Mouse (Mus musculus) cortical plate, adult 2 months (tissue): Measurements from ENCODE around the gene Tanc2. TPM values are rescaled to one million over a fixed set of nuclear protein-coding genes. Genes with fewer than 3 reads are reported as not detected.
A peak's percentile ranks its signal among the peaks of the same experiment; 100 is the strongest.

Experiments used
- H3K27ac ChIP-seq: fragments of 200-500 bp; 2 replicates; pipeline ENCODE4 v1.5.1; 2012; ENCODE audit warnings: low read length, control low read depth, inconsistent platforms; ENCODE audit not compliant: insufficient read depth
- H3K4me1 ChIP-seq: fragments of 200-500 bp; 2 replicates; pipeline ENCODE4 v1.6.1; 2011; ENCODE audit warnings: low read length; ENCODE audit not compliant: control insufficient read depth, insufficient read depth
- H3K4me3 ChIP-seq: fragments of 200-500 bp; 2 replicates; pipeline ENCODE4 v1.5.1; 2011; ENCODE audit warnings: mild to moderate bottlenecking, low read length, control low read depth; ENCODE audit not compliant: insufficient read depth
- CTCF ChIP-seq: fragments of 200-500 bp; IDR thresholded peaks from 2 replicates; pipeline ENCODE4 v1.5.1; 2011; ENCODE audit warnings: mild to moderate bottlenecking, control low read depth, low read length; ENCODE audit not compliant: insufficient read depth; ENCODE audit errors: extremely low read depth
- POLR2A ChIP-seq: fragments of 200-500 bp; IDR thresholded peaks from 2 replicates; pipeline ENCODE4 v1.6.1; 2011; ENCODE audit warnings: mild to moderate bottlenecking, low read length, control low read depth; ENCODE audit not compliant: insufficient read depth; ENCODE audit errors: extremely low read depth
- polyA plus RNA-seq: library from polyadenylated mRNA; depleted of rRNA; stranded (reverse); fragments of >200 nt; gene quantifications from 2 replicates; pipeline ENCODE4 v1.2.3, GENCODE M21; 2012

The Tanc2 gene
- polyA plus RNA-seq, 1 experiment, result 58.5 TPM

DNA sequence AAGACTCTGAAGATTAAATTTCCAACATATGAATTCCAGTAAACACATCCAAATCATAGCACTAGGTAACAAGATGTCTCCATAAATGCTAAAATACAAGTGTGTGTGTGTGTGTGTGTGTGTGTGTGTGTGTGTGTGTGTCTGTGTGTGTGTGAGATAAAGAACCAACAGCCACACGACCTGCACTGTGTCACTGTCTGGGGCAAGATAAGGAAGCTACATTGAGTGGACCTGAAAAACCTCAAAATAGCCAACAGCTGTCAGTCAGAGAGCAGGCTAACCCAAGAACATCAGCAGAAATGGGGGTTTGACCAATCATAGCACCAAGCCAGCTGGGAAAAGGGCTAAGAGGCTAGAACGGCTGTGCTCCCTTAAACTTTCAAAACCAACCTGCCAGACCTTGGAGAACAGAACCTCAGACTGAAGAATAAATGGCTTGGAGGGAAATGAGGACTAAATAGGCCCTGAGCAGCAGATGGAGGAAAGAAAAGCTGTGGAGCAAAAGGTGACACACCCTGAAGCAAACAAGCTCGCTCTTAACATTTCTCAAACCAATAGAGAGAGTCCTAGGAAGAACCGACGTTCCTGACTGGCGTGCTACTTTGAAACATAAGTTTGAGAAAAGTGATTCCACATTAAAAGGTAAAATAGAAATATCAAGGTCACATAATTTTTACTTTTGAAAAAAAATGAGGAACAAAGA is 30.8 kb upstream of the Tanc2 start:
- 0 out of 2 replicates have a peak, but pooled peaks cover 1% of the 10 kb centered on the region for H3K4me1 ChIP-seq
- no peak for TF ChIP-seq POLR2A
- H3K4me3 ChIP-seq, result no peak overlapping the region
- no peak overlapping the region for H3K27ac ChIP-seq

DNA sequence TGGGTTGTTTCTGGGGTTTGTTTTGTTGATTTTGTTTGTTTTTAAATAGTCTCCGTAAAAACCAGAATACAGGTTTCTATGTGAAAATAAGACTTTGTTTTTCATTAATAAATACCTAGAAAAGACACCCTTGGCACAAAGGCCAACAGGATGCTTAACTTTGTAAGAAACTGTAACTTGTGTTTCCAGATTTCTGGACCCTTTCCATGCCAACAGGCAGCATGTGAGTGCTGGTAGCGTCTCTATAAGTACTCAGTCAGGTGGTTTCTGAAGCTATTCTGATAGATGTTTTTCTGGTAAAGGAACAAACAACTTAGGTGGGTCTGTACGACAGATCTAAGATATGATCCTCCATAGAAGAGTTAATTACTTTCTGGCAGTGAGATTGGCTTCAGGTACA is 26.2 kb upstream of the Tanc2 start:
- Histone ChIP-seq H3K4me3 (no peak overlapping the region), H3K4me1 (no peaks in the 10 kb centered on the region), H3K27ac (no peak overlapping the region)
- TF ChIP-seq POLR2A (no peak), CTCF (no peak)

DNA sequence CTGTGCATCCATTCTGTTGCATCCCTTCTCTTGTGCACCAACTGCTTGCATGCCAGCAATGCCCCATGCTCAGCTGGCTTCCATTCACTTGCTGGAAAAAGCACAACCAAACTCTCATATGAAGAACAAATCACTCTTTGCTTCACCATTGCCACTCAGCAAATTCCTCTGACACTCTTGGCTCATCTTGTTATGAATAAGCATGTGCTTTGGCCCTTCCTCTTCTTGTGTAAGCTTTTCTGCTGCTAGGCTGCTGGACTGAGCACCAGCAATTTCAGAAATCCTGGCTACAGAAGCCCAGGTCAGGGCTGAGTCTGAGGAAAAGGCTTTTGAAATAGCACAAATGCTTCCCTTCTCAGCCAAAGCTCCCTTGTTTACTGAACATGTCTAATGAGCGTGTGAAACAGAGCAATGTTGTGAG is 22.6 kb upstream of the Tanc2 start:
- H3K4me3 ChIP-seq, result no peak overlapping the region
- H3K4me1 ChIP-seq, result no peaks in the 10 kb centered on the region
- TF ChIP-seq CTCF (no peak), POLR2A (no peak)
- H3K27ac ChIP-seq, result no peak overlapping the region

DNA sequence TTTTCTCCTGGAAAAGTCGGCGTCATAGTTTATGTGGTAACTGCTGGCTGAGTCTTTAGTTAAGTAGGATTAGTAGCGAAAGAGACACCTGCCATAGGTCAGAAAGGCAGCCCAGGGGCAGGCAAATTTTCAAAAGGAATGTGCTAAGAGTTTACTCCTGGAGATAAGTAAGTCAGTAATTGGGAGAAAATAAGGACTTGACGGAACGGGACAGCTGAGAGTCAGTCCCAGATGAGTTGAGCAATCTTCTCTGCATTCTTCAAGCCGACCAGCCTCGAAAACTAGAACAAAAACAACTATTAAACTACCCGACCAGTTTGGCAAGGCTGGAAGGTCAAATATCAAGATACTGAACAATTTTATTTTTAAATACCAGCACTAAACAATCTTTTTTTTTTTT is 17.8 kb upstream of the Tanc2 start:
- TF ChIP-seq CTCF, result no peak
- no peak for TF ChIP-seq POLR2A
- Histone ChIP-seq H3K4me1 (no peaks in the 10 kb centered on the region), H3K4me3 (no peak overlapping the region), H3K27ac (no peak overlapping the region)

DNA sequence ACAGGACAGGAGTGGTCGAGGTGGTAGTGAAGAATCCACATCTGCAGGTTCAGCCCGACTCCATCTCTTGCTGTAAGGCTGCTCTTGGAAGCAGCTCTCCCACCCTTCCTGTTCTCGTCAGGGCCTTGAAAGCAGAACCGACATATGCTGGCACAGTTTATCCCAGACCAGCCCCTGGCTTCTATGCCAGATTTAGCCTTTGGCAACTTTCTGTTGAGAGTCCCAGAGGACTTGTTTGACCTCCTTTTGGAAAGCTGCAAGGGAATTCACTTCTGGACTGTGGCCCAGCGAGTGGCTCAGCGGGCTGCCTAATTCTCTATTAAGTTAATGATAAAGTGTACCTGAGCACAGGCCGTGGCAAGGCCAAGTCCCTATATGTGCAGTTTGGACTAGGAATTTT is 15.5 kb upstream of the Tanc2 start:
- H3K27ac ChIP-seq, result no peak overlapping the region
- no peak for TF ChIP-seq POLR2A
- TF ChIP-seq CTCF, result no peak
- H3K4me3 ChIP-seq, result no peak overlapping the region
- H3K4me1 ChIP-seq, result no peaks in the 10 kb centered on the region

DNA sequence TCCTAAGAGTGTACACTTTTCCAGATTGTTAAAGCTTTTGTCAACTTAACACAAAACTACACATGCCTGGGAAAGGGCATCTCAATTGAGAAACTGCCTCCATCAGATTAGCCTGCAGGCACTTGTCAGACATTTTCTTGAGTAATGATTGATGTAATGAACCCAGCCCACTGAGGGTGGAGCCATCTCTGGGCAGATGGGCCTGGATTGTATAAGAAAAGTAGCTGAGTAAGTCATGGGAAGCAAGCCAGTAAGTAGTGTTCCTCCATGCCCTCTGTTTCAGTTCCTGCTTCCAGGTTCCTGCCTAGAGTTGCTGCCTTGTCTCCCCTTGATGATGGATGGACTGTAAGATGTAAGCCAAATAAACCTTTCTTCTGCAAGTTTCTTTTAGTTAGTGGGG is 12.6 kb upstream of the Tanc2 start:
- Histone ChIP-seq H3K4me1 (no peaks in the 10 kb centered on the region), H3K27ac (no peak overlapping the region), H3K4me3 (no peak overlapping the region)
- TF ChIP-seq POLR2A, result no peak

DNA sequence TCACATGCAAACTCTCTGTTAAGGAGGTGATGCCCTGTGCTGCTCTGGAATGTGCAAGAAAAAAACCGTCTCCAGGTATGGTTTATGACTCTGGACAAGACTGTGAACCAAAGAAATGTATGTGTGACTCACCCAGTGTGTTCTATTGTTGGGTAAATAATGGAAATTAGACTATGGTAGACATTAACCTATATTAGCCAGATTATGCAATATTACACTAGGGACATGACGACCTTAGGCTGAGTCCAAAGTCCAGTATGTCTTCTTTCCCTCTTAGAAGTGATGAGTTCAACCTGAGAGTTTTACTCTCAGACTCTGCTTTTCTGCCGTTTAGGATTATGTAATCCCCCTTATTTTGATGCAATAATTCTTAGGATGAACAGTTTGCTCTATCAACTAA is 7.8 kb upstream of the Tanc2 start:
- TF ChIP-seq POLR2A (no peak), CTCF (no peak)
- Histone ChIP-seq H3K4me3 (no peak overlapping the region), H3K4me1 (no peaks in the 10 kb centered on the region), H3K27ac (no peak overlapping the region)

DNA sequence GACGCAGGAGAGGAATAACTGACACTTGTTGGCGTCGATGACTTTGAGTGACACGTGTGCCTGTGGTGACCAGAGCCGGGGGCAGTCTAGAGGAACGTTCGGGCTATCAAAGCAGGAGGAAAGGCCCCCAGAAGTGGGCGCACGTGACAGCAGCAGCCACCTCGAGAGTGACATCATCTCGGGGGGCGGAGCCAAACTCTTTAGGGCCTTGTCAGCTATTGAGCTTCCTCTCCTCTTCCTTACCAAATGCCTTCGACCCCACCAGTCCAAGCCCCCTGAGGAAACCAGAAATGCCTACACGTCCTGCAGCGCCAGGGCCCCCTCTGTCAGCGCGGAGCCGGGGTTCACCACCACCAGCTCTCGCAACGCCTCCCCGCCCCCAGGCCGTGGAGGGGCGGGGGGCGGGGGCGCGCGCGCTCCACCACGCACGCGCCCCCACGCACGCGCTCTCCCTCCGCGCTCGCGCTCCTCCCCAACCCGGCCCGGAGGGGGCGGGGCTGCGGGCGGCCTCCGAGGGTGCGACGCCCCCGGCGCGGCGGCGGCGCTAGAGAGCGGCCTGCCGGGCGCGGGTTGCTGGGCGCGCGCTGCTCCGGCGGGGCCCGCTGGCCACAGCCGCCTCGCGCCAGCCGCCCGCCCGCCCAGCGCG is 432 bp upstream of the Tanc2 start:
- no peaks in the 10 kb centered on the region; the same call in 1 of the 2 replicates for H3K4me1 ChIP-seq
- peak overlapping the region; percentile 68 for H3K4me3 ChIP-seq
- peak overlapping the region; percentile 84 for H3K27ac ChIP-seq
- TF ChIP-seq POLR2A, result peak; percentile 42; the same call in 1 of the 2 replicates
- no peak for TF ChIP-seq CTCF

DNA sequence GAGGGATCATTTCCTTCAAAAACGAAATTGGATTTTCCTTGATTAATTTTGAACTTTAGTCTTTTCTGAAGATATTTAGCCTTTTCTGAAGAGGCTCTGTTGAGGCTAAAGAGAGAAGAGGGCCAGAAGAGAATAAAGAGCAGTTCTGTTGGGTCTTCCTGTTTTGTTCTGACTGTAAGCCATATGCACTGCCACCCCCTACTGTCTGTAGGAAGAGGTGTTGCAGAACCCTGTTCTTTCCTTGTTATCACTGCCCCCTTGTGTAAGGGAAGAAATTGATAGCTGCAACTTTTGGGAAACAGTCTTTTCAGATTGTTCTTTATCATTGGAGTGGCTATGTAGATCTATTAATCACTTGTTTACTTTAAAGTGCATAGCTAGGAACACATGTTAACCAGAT is 2.1 kb downstream of the Tanc2 start:
- Histone ChIP-seq H3K27ac (no peak overlapping the region), H3K4me1 (peaks cover 2% of the 10 kb centered on the region), H3K4me3 (peak overlapping the region; percentile 80; the same call in 1 of the 2 replicates)
- peak; percentile 68 for TF ChIP-seq POLR2A
- peak; percentile 82 for TF ChIP-seq CTCF

DNA sequence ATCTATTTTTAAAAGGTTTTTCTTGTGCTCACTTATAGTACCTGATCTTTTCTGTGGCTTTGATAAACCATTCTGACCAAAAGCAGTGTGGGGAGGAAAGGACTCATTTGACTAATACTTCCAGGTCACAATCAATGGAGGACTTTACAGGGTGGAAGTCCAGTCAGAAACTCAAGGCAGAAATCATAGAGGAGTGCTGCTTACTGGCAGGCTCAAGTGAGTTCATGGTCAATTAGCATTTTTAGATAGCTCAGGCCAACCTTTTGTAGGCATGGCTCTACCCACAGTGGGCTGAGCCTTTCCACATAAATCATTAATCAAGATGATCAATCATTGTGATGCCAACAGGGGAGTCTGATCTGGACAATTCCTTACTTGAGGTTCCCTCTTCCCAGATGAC is 12.4 kb downstream of the Tanc2 start:
- H3K27ac ChIP-seq, result no peak overlapping the region
- no peak for TF ChIP-seq CTCF
- TF ChIP-seq POLR2A, result no peak
- no peak overlapping the region for H3K4me3 ChIP-seq
- H3K4me1 ChIP-seq, result no peaks in the 10 kb centered on the region; the same call in none of the 2 replicates

DNA sequence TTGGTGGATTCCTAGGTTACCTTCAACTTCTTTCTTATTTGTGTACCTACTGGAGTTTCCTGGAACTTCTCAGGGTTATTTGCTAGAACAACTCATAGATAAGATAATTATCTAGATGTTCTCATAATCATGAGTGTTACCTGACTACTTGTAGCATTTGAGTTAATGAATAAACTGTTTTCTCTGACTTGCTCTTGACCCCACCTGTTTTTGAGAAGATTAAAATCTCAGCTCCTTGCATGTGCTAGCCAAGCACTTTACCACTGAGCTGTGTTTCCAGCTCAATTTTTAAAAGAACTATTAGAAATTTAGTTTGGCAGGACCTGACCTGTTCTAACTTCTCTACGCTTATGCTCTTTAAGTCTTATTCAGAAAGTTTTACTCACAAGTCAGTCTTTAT is 36.4 kb downstream of the Tanc2 start:
- H3K4me1 ChIP-seq, result no peaks in the 10 kb centered on the region; the same call in 1 of the 2 replicates
- no peak for TF ChIP-seq POLR2A
- H3K4me3 ChIP-seq, result no peak overlapping the region
- H3K27ac ChIP-seq, result no peak overlapping the region
